Mouse (Mus musculus) kidney, adult 10 weeks (tissue): ENCODE results near the gene Gle1. TPM values are rescaled to one million over a fixed set of nuclear protein-coding genes. Genes with fewer than 3 reads are reported as not detected.

Experiments
- polyA plus RNA-seq: library from polyadenylated mRNA; stranded (reverse); fragments of 350-450 nt; fragmentation: Illumina TruSeq; extraction: RNeasy Lipid Tissue Mini Kit (QIAGEN cat#74804); gene quantifications from one replicate; pipeline ENCODE4 v1.2.3, GENCODE M21; 2014; ENCODE audit warnings: low read depth, low replicate concordance

The Gle1 gene
- 13.0 TPM for polyA plus RNA-seq

DNA sequence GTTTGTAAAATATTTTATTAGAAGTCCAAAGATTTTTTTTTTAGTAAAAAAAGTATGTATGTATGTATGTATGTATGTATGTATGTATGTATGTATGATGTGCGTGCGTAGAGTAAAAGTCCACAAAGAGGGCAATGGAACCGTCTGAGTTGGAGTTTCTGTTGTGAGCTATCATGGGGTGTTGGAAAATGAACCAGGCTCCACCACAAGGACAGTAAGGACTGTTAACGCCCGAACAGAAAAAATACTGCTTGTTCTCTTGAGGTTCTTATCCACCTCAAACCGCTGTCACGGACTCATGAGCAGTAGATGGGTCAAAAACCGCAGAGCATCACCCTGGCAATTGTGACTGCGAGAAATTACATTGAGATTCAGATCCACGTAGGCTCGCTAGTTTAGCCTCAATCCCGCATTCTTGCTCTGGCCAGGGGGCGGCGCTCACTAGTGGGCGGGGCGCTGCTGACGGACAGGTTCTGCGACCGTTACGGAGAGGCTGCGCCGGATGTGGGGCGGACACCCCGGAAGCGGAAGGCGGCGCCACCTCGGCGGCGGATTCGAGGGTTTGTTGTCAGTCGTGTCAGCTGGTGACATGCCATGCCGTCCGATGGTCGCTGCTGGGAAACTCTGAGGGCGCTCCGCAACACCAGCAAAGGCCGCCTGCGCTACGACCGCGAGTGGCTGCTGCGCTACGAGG is at the start of gene Gle1:
Gle1 (plus strand) TSS at position 521 of the 694 bp plus-strand sequence.

DNA sequence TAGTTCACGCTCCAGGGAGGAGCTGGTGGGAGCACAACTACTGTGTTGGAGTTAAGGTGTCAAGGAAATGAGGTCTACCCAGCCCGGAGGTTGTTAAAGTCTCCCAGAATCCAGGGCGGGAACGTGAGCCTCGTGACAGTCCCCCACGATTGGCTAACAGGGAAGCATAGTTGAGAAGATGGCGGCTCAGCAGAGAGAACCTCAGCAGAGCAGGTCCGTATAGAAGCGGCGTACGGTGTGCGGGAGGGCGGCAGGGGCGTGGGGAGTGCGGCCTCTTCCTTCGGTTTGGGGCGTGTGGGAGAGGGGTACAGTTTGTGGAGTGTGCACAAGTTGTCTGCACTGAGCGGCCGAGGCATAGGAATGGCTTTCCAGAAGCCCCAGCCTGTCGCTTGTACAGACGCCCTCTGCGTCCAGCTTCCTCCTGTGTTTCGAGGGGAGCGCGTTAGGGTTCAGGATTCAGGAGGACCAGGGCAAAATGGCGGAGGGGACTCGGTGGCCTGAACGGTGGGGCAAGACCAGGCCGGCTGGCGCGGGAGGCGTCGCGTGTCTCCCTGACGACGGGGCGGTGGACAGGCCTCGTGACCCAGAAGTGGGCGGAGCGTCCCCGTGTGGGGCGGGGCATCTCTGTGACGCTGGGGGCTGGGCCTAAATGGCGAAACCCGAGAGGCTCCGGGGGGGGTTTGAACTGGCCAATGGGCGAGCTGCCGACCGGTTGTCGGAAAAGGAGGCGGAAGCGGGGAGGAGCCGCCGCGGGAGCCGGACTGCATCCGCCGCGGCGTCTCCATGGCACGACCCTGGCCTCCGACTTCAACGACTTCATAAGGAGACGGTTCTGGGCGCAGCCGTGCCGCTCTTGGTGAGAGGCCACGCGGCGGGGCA is 45.9 kb upstream of the Gle1 start, which contains the start of gene Odf2:
Odf2 (plus strand) TSS at position 156 of the 879 bp plus-strand sequence.

DNA sequence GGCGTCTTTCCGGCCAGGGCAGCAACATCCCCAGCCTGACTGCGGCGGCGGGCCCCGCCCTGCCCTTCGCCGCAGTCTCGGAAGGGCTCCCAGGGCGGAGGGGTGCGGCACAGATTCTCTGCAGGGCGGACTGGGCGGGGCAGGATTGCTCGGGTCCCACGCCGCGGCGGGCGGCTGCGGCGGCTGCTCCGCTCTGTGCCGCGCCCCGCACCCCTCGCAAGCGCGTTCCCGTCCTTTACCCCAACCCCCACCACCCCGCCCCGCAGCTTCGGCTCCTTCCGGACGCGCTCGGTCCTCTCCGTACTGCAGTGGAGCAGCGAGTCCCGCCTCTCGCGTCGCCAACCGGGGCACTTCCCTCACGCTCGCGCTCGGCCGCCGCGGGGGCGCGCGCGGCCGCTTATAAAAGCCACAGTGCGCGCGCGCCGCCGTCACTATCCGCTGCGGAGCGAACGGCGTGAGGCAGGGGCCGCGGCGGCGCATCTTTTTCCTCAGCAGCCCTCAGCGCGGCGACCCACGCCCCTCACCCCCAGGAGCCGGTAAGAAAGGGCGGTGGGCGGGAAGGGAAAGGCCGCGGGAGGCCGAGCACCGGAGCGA is 30.1 kb downstream of the Gle1 start, which contains the start of gene Sptan1:
Sptan1 (plus strand) TSS at position 311 of the 594 bp plus-strand sequence.

Other genes starting within 250 kb of the Gle1 start
- gene Gm13420, start 183.7 kb upstream of the Gle1 start, polyA plus RNA-seq: not detected
- not detected for gene Gm13547, start 176.1 kb upstream of the Gle1 start, polyA plus RNA-seq
- 4.9 TPM for gene Coq4, start 147.9 kb upstream of the Gle1 start, polyA plus RNA-seq
- 7.4 TPM for gene Trub2, start 146.9 kb upstream of the Gle1 start, polyA plus RNA-seq
- gene Slc27a4, start 132.8 kb upstream of the Gle1 start, polyA plus RNA-seq: 0.89 TPM
- gene Urm1, start 115.4 kb upstream of the Gle1 start, polyA plus RNA-seq: 3.9 TPM
- gene Cercam, start 66.3 kb upstream of the Gle1 start, polyA plus RNA-seq: 0.16 TPM
- 3.9 TPM for gene Odf2, start 46.2 kb upstream of the Gle1 start, polyA plus RNA-seq
- gene Sptan1, start 30.1 kb downstream of the Gle1 start, polyA plus RNA-seq: 44.5 TPM
- 0.73 TPM for gene Wdr34, start 113.5 kb downstream of the Gle1 start, polyA plus RNA-seq
- 217 TPM for gene Set, start 122.0 kb downstream of the Gle1 start, polyA plus RNA-seq
- gene Pkn3, start 142.3 kb downstream of the Gle1 start, polyA plus RNA-seq: 0.16 TPM
- 1.6 TPM for gene Zdhhc12, start 158.2 kb downstream of the Gle1 start, polyA plus RNA-seq
- 1.6 TPM for gene Zer1, start 189.2 kb downstream of the Gle1 start, polyA plus RNA-seq
- gene Tbc1d13, start 198.3 kb downstream of the Gle1 start, polyA plus RNA-seq: 30.0 TPM
- not detected for gene Endog, start 236.1 kb downstream of the Gle1 start, polyA plus RNA-seq
- 0.61 TPM for gene Spout1, start 243.0 kb downstream of the Gle1 start, polyA plus RNA-seq